Mouse (Mus musculus): ENCODE measurements around the gene Smarcd1.

GRCm38 (mm10) chr15:99679008-99679407, 22.9 kb upstream of the Smarcd1 start:
- TF ChIP-seq CTCF (IDR thresholded peaks at IDR 0.05; ENCODE audit: control insufficient read depth, insufficient read depth, low read length) (no peak), POLR2A (IDR thresholded peaks at IDR 0.05; ENCODE audit: borderline replicate concordance, control insufficient read depth, low read depth, low read length) (no peak)

Measured in bone marrow, adult 2 months (tissue).